Mouse (Mus musculus) megakaryocyte-erythroid progenitor cell, adult 5-6 weeks (primary cell): ENCODE results near the gene Prlh. TPM values are rescaled to one million over a fixed set of nuclear protein-coding genes. Genes with fewer than 3 reads are reported as not detected.
A peak's percentile ranks its signal among the peaks of the same experiment; 100 is the strongest.

Experiments used
- ATAC-seq: replicated peaks from 2 replicates; pipeline ENCODE4 v1.8.0; 2016; ENCODE audit warnings: mild to moderate bottlenecking, inconsistent platforms; ENCODE audit not compliant: severe bottlenecking, poor library complexity, low FRiP score, low TSS enrichment
- total RNA-seq, 2 experiments: library from RNA; stranded (forward) in 1 of 2; stranded (reverse) in 1 of 2; fragments of 200-1000, 215-1000 nt in 1 of 2; fragments of >200 nt in 1 of 2; fragmentation: Nextera tagmentation in 1 of 2; gene quantifications; 2 replicates each; pipeline ENCODE4 v1.2.3; 2014 to 2017

Gene Prlh
- total RNA-seq (2014; fragmentation: Nextera tagmentation) (not detected in 2 replicates), total RNA-seq (2017) (not detected in 2 replicates)

DNA sequence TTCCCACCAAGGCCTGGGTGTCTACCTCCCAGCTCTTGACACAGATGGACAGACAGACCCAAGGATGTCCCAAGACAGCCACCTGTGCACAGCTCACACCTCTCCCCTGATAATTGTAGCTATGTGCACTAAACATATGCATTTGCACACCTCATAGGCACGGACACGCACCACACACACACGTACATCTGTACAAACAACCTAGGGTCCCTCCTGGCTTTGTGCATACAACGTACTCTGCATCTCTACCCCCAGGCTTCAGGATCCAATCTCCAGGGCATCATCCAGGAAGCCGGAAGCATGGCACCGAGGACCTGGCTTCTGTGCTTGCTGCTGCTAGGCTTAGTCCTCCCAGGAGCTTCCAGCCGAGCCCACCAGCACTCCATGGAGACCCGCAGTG, at the start of gene Prlh:
TSS of gene Prlh (plus strand) at position 301 of the 400 bp plus-strand sequence.
- no peak for ATAC-seq

DNA sequence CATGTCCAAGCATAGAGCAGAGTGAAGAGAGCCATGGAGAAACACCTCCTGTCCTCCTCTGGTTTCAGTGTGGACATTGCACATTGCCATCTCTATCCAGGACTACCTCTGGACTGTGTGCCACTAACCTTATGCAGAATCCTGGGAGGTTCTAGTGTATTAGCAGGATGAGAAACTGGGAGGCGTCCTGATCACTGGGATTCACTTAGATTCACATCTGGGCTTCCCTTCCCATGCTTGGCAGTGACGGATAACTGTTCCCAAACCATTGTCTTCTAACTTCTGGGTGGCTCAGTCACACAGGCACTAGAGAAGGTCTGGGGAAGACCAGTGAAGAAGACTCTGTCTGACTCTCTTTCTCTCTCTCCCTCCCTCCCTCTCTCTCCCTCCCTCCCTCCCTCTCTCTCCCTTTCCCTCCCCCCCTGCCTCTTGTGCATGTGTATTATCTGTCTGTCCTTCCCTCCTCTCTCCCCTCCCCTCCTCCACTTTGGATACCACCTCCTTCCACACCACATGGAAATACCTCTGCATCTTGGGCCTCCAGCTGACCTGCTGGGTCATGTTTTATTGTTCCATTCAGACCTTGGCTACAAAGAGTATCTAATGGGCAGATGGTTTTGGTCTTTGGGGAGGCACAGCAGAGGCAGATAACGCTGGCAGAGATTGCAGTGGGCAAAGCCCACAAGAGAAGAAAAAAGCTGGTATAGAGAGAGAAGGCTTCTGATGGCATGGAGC, 49.5 kb upstream of the Prlh start:
- no peak for ATAC-seq

DNA sequence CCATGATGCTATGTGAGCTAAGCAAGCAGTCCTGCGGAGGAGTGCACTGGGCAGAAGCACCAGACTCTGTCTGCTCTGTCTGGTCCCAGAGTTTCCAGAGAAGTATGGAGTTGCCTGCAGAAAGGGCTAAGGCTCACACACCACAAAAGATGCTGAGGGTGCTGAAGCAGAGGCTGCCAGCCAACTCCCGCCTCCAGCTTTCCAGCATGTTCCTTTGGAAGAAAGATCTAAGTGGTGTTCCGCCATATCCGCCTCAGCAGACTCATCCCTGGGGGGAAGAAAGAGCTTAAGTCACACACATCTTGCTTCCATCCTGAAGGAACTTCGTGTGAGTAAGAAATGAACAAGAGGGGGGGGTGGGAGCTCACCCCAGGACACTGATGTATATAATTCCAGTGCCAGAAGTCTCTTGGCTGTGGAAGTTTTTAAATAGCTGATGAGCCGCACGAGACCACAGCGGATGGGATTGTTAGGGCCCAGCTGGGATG, 48.9 kb upstream of the Prlh start:
- ATAC-seq, result no peak

DNA sequence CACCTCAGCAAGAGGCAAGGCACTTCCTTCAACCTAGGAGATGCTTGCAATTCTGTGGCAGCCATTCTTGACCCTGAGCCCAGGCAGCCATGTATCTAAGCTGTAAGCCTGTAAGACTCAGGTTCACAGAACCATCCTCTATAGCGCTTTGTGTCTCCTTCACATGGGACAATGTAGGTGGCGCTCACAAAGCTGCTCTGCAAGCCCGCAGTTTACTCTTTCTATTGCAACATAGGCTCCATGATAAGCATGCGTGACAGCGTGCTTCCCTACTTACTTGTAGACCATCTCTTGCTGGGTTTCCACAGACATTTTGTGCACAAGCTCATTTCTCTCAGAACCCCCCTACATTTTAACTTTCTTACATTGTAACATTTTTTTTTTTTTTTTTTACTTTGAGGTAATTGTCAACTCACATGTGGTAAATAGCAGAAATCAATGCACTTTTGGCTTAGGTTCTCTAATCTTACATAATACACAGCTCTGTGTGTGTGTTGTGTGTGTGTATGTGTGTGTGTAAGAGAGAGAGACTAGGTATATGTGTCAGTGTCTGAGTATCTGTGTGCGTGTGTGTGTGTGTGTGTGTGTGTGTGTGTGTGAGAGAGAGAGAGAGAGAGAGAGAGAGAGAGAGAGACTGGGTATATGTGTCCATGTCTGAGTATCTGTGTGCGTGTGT, 48.0 kb upstream of the Prlh start:
- no peak for ATAC-seq

DNA sequence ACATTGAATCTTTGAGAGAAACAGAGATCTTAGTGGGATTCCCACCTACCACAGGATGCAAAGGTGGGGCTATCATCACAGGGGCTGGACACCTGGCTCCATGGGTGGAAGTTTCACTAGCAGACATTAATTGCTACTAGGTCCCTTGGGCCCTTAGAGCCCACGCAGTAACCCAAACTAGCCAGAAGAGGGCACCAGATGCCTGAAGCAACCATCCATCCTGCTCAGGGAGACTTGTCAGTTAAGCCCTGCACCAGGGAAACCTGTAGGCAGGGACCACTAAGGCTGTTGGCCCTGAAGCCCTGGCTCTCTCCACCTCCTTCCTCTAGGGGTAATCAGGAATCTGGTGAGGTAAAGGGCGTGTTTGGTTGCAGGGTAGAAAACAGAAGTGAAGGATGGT, 46.6 kb upstream of the Prlh start:
- ATAC-seq, result peak; percentile 79

DNA sequence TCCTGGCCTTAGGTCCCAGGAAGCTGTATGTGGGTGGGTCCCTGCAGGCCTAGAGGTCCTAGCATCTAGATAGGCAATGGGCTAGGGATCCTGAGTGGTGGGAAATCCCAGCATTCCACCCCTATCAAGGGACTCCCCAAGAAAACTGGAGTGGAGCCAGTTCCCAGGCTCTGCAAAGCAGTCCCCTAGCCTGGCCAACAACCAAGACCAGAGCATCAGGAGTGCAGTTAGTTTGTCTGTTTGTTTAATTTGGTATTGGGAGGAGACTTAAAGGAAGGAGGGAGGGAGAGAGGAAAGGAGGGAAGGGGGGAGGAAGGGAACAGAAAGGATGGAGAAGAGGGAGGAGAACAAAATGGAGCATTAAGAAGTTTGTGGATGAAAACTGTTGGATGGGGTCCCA, 43.7 kb upstream of the Prlh start:
- no peak for ATAC-seq

DNA sequence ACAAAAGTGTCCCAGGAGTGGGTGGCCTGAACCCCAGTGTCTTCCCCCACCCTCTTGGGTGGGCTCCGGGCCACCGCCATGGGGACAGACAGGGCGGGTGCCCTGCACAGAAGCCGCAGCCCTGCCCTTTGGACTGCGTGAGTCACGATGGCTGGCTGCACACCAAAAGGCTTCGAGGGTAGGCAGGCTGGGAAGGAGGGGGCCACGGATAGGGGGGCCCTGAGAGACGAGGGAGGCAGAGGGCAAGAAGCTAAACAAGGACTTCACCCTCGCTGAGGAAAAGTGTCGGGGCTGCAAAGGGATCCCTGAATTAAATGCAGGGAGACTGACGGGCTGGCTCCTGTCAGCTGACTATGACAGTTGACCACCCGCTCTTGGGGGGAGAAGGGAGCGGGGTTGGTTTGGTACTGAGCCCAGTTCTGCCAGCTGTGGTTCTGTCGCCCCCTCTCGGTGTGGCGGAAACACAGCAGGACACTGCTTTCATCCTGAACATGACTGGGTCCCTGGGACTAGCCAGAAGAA, 43.2 kb upstream of the Prlh start:
- no peak for ATAC-seq

DNA sequence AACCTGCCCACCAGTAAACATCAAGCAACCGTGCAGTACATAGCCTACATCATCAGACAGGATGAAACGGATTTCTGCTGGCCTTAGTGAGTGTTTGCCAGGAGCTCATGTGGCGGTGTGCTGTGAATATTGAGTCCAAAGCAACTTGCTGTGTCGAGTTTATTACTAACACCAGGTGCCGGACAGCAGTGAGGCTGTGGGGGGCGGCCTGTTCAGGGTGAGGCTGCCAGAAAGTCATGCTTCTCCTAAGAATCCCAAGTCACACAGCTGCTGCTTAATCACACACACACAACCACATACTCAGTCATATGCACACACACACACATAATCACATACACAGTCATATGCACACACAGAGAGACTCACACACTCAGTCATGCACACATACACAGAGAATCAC, 39.7 kb upstream of the Prlh start:
- ATAC-seq, result no peak

DNA sequence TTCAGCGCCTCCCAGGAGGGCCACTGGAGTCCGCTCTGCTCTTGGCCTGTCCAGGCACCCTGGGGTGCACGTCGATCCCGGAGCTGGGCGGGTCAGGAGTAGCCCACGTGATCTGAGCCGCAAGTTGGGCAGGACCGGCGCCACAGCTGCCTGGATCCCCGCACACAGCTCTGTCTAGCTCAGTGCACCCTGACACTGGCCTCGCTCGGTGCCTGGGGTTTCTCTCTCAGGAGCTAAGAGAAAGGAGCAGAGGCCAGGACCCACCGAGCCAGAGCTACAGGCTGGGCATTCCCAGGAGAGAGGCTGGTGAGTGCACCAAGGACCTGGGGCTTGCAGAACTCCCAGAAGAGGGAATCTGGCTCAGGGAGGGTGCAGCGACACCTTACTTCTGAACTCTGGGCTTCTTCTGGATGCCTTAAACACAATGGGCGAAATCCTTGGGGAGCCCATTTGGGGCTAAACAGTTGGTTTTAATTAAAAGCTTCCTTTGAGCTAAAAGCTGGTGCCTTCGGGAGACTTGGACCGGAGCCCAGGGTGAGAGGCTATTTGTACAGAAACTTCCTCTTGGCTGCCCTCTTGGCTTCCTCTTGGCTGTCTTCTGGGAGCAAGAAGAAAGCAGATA, 37.8 kb upstream of the Prlh start, which contains the start of gene Mlph:
TSS of gene Mlph (plus strand) at position 138 of the 622 bp plus-strand sequence.
- ATAC-seq, result peak; percentile 64; the same call in 1 of the 2 replicates

DNA sequence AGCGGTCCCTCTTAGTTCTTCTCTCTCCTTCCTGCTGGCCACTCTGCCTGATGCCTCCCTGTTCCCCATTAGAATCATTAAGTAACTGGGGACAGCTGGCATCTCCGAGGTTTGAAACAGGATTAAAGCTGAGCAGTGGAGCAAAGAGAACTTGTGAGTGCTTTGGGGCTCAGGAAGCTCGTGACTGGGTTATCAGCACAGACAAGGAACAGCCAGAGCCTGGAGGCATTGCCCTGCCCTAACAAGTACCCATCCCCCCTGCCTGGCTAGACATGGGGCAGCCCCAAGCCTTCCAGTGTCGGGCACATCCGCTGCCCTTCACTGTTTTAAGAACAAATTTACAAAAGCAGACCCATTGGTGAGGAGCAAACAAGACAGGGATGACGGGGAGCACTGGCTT, 35.4 kb upstream of the Prlh start:
- ATAC-seq, result peak; percentile 54; the same call in 1 of the 2 replicates

DNA sequence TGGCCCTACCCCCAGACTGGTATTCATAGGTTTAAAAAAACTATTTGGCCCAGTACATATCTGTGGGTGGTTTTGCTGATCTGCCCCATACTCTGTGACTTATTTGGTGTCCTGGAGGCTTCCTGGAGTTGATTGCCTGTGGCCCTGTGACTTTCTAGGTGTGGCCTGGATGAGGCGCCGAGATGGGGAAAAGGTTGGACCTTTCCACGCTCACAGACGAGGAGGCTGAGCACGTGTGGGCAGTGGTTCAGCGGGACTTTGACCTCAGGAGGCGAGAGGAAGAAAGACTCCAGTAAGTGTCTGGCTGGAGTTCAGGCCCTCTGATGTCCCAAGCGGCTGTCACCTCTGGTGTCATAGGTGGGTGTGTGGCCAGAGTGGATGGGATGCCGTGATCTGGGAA, 31.2 kb upstream of the Prlh start:
- ATAC-seq, result no peak

DNA sequence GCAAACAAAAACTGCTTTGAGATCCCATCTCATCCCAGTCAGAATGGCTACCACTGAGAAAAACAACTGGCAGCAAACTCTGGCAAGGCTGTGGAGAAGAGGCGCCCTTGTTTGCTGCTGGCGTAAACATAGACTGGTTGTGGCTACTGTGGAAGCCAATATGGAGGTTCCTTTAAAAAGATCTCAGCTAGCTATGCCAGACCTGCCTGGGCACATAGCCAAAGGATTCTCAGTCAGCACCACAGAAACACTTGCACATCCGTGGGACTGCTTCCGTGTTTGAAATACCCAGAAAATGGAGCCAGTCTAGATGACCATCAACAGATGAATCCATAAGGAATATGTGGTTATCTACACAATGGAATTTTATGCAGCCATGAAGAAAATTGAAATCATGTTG, 26.9 kb upstream of the Prlh start:
- no peak for ATAC-seq

DNA sequence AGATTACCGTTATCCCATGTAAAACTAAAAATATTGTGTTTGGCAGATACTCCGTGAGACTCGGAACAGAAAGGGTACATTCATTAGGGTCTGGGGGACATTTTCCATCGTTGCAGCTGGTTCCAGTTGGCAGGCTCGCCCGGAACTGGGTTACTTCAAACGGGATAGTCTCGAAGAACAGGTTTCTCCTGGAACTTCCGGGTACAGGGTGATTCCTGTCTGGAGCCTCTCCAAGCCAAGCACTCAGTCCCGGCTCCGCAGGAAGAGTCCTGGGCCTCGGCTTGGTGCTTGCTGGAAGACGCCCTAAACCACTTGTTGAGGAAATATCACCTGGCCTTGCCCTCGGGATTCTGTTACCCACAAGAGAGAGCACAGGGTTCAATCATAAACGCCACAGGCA, 25.6 kb upstream of the Prlh start:
- ATAC-seq, result no peak

DNA sequence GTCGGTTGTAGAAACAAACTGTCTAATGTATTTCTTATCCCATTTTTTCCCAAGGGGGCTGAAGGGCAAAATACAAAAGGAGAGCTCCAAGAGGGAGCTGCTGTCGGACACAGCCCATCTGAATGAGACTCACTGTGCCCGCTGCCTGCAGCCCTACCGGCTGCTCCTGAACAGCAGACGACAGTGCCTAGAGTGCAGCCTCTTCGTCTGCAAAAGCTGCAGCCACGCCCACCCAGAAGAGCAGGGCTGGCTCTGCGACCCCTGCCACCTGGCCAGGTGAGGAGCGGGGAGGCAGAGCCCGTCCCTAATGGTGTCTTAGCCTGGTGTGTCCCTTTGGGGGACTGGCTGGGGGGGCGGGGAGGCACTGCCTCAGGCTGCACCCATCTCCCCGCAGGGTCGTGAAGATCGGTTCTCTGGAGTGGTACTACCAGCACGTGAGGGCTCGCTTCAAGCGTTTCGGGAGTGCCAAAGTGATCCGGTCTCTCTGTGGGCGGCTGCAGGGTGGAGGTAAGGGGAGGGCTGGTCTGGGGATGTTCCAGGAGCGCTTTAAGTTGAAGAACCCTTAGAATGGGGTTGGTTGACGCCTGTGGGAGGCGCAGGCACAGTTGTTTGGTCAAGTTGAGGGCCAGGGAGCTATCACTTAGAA, 24.9 kb upstream of the Prlh start:
- ATAC-seq, result peak; percentile 48

DNA sequence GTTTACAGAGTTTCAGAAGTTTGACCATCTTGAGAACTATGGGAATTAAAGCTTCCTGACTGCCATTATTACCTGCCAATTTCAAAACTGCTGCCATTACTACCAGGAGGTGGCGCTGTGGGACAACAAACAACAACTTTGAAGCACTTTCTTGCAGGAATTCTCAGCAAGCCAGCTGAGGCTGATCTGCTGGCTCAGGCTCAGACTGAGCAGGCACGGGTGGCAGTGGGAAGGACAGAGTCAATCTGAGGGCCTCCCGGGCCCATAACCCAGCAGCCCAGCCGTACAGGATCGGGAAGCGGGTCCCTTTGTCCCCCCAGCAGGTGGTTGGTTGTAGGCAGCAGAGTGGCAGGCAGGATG, 24.4 kb upstream of the Prlh start:
- peak; percentile 60 for ATAC-seq

DNA sequence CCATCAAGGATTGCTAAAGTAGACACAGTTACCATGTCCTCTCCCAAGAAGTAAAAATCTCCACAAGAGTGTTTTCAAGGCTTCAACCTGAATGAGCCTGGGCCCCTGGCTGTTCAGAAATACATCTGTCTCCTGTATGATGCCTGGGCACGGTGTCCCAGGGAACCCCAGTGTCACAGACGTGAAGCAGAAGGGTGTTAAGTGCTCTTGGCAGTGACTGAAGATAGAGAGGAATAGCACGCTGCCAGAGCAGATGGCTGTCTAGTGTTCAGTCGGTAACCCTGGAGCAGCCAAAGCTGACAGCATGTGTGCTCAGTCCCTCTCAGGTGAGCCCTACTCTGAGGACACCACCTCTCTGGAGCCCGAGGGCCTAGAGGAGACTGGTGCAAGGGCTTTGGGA, 19.9 kb upstream of the Prlh start:
- no peak for ATAC-seq

DNA sequence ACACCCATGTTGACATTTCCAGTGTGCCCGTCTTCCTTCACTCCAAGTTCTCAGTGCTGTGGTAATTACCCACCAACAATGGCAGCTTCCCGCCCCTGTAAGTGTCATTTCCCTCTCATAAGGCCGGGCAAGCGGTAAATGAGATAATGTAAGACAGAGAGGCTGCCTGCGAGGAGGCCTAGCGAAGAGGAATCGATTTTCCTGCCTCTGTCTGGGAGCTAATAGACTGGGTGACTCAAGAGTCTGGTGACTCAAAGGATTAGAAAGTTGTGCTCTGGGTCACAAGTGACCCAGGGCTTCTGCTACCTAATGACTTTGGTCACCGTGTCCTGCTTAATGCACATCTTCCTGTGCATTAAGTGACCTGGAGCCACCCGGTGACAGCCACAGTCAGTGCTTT, 15.9 kb upstream of the Prlh start:
- ATAC-seq, result no peak

DNA sequence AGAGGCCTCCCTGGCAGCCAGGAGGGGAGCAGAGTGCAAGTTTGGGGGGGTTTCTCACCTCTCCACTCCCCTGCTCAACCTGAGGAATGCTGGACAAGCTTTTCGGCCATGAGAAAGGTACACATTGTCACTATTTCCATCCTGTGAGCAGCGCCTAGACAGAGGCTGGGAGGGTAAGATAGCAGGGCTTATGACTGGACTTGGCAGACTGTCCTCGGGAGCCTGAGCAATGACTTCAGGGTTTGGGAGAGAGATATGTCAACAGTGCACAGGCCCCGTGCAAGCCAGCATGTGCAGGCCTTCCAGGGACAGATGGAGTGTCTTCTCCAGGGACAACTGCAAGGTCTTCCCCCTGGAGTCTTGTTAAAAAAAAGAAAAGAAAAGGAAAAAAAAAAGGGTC, 12.9 kb upstream of the Prlh start:
- ATAC-seq, result no peak

DNA sequence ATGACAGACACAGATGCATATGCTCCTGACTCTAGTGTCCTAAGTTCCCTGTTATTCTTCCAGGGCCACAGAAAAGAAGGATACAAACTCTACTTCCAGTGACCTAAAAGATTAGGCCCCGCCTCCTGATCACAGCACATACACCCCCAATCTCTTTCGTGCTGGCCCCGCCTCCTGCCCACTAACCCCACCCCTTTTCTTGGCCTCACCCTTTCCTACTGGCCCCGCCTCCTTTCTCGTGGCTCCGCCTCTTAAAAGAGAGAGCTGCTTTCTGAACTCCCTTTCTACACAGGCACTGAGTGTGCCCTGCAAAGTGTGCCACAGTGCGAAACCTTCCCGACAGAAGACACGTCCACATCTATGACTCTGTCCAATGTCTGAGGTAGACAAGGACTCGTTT, 7.7 kb upstream of the Prlh start:
- peak; percentile 43; the same call in 1 of the 2 replicates for ATAC-seq

DNA sequence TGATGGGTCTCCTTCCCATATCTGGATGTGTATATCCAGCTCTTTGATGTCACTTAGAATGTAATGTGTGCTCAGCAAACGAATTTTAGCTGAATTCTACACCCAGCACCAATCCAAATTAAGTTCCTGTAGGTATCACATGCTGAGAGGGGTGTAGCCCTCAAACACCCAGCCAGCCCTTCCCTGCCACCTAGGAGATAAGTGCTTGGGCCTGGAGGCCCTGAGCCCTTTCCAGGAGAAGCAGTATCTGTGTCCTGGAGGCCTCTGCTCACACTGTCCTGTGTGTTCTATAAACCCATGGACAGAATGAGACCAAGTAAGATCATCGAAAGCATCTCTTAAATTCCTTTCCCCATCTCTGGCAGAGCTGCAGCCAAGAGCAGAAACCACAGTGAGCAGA, 5.7 kb upstream of the Prlh start:
- no peak for ATAC-seq
